ENCODE assay signal across 8 mouse cellular contexts in genomic region chr5:138255353-138256093, GRCm38 (mm10). TPM values are rescaled to one million over a fixed set of nuclear protein-coding genes. Genes with fewer than 3 reads are reported as not detected.
A peak's percentile ranks its signal among the peaks of the same experiment; 100 is the strongest.
DNase-seq lines count a peak whose midpoint lies in the region; ATAC-seq lines count a peak whose summit lies in the region.

Lamtor4 (plus strand) TSS chr5:138255482.

- peak within 1 kb of the TSS; percentile 83 for H3K4me3 ChIP-seq in intestine, embryonic 14.5 days (ENCODE audit: low read depth, low read length)

- H3K4me2 ChIP-seq in intestine, embryonic 14.5 days (ENCODE audit: low read length), result peak within 1 kb of the TSS; percentile 82

- ATAC-seq in intestine, embryonic 14.5 days (replicated peaks; ENCODE audit: low FRiP score, low TSS enrichment, low read depth), result peak; percentile 100

- peak within 1 kb of the TSS; percentile 60 for H3K9ac ChIP-seq in intestine, embryonic 14.5 days (ENCODE audit: low read length)

- WGBS in intestine, embryonic 14.5 days, result under 1% methylated on average over 38 of the region's 38 CpGs

- peaks cover 28% of the 10 kb centered on the region for H3K36me3 ChIP-seq in intestine, embryonic 14.5 days (ENCODE audit: control insufficient read depth, insufficient read depth, low read length)

- no peaks in the 10 kb centered on the region for H3K27me3 ChIP-seq in intestine, embryonic 14.5 days (replicated peaks; ENCODE audit: control insufficient read depth, insufficient read depth, low read length)

- H3K27ac ChIP-seq in intestine, embryonic 14.5 days (ENCODE audit: low read depth), result peak within 1 kb of the TSS; percentile 69; the same call in 1 of the 2 replicates

- H3K4me1 ChIP-seq in intestine, embryonic 14.5 days (replicated peaks; ENCODE audit: control insufficient read depth, insufficient read depth, low read length), result peaks cover 7% of the 10 kb centered on the region; the same call in 1 of the 2 replicates

- no peaks in the 10 kb centered on the region for H3K9me3 ChIP-seq in intestine, embryonic 14.5 days (ENCODE audit: control insufficient read depth, low read length)

- intact Hi-C loops in left cerebral cortex, postnatal 14 days (cut with DNase I), result no loop called here

- DNase-seq in adrenal gland, adult 18-20 months (ENCODE audit: low spot score in 2 of 2), result peak; percentile 81 to 83
- peak; percentile 97 for DNase-seq in embryo, embryonic 11 days
- DNase-seq in gastrocnemius, postnatal 25 days, result peak; percentile 93
- DNase-seq in intestine, embryonic 14.5 days (ENCODE audit: low spot score), result peak; percentile 88
- peak; percentile 97 to 99 for DNase-seq in left cerebral cortex, postnatal 14 days (ENCODE audit: low spot score in 2 of 2)
- peak; percentile 95 for DNase-seq in mesoderm, embryonic 11.5 days (ENCODE audit: low read depth, low spot score)
- DNase-seq in right cerebral cortex, postnatal 36 days (ENCODE audit: low spot score in 2 of 2), result peak; percentile 96 to 99
- peak; percentile 94 for DNase-seq in yolk sac, embryonic 10.5 days (ENCODE audit: low spot score)

RNA-seq across cellular contexts. Expression of gene Lamtor4, which starts in this region (rescaled TPM):
- total RNA-seq in adrenal gland, adult 18-20 months (2021), result 10 to 100 TPM; 80.1 to 80.3 TPM
- 10 to 100 TPM; 48.3 to 50.8 TPM for total RNA-seq in gastrocnemius, postnatal 25 days (2021)
- polyA plus RNA-seq in intestine, embryonic 14.5 days (2014; fragmentation: Nextera tagmentation; extraction: Ambion mirVana), result 68.5 and 71.4 TPM in 2 replicates
- 10 to 100 TPM; 64.3 to 69.0 TPM for total RNA-seq in left cerebral cortex, postnatal 14 days (2021)

Comparison
In these comparisons a context has a peak if more than half of its experiments do, and no peak if none do; other contexts are left out.
1. Peak in every context shown above with its lines: DNase-seq, ATAC-seq, H3K4me3 ChIP-seq and H3K27ac ChIP-seq.